Mouse (Mus musculus): ENCODE data around the gene Htr2b. TPM values are rescaled to one million over a fixed set of nuclear protein-coding genes. Genes with fewer than 3 reads are reported as not detected.

Htr2b gene
- total RNA-seq (2015) (not detected in 2 replicates), total RNA-seq (2017) (not detected in 2 replicates)

GRCm38 (mm10) chr1:86111779-86112178 is at the start of gene Htr2b:
Htr2b (minus strand) TSS chr1:86111970.
- ATAC-seq (replicated peaks; ENCODE audit: poor library complexity), result no peak

- peak; percentile 89 for ATAC-seq (replicated peaks; ENCODE audit: poor library complexity)
Measured at GRCm38 (mm10) chr1:86161061-86161460, 49.3 kb upstream of the Htr2b start.

- peak; percentile 74 for ATAC-seq (replicated peaks; ENCODE audit: poor library complexity)
Measured at GRCm38 (mm10) chr1:86160479-86160878, 48.7 kb upstream of the Htr2b start.

- ATAC-seq (replicated peaks; ENCODE audit: poor library complexity), result peak; percentile 46
Measured at GRCm38 (mm10) chr1:86160059-86160458, 48.3 kb upstream of the Htr2b start.

GRCm38 (mm10) chr1:86156595-86156994 is 44.8 kb upstream of the Htr2b start:
- no peak for ATAC-seq (replicated peaks; ENCODE audit: poor library complexity)

- no peak for ATAC-seq (replicated peaks; ENCODE audit: poor library complexity)
Measured at GRCm38 (mm10) chr1:86156075-86156474, 44.3 kb upstream of the Htr2b start.

GRCm38 (mm10) chr1:86154824-86155164 is 43.0 kb upstream of the Htr2b start:
- ATAC-seq (replicated peaks; ENCODE audit: poor library complexity), result no peak

- ATAC-seq (replicated peaks; ENCODE audit: poor library complexity), result peak; percentile 99
Measured at GRCm38 (mm10) chr1:86154133-86154823, 42.5 kb upstream of the Htr2b start, which contains the start of gene Armc9. Armc9 (plus strand) TSS chr1:86154780.

GRCm38 (mm10) chr1:86152618-86153017 is 40.8 kb upstream of the Htr2b start:
- ATAC-seq (replicated peaks; ENCODE audit: poor library complexity), result peak; percentile 32; the same call in 1 of the 2 replicates

- no peak for ATAC-seq (replicated peaks; ENCODE audit: poor library complexity)
Measured at GRCm38 (mm10) chr1:86151376-86151775, 39.6 kb upstream of the Htr2b start.

GRCm38 (mm10) chr1:86150929-86151328 is 39.2 kb upstream of the Htr2b start:
- ATAC-seq (replicated peaks; ENCODE audit: poor library complexity), result no peak

- ATAC-seq (replicated peaks; ENCODE audit: poor library complexity), result no peak
Measured at GRCm38 (mm10) chr1:86148161-86148560, 36.4 kb upstream of the Htr2b start.

- peak; percentile 50 for ATAC-seq (replicated peaks; ENCODE audit: poor library complexity)
Measured at GRCm38 (mm10) chr1:86147557-86147956, 35.8 kb upstream of the Htr2b start.

GRCm38 (mm10) chr1:86146293-86146692 is 34.5 kb upstream of the Htr2b start:
- no peak for ATAC-seq (replicated peaks; ENCODE audit: poor library complexity)

- peak; percentile 62 for ATAC-seq (replicated peaks; ENCODE audit: poor library complexity)
Measured at GRCm38 (mm10) chr1:86144001-86144944, 32.5 kb upstream of the Htr2b start.

GRCm38 (mm10) chr1:86143165-86143564 is 31.4 kb upstream of the Htr2b start:
- no peak for ATAC-seq (replicated peaks; ENCODE audit: poor library complexity)

GRCm38 (mm10) chr1:86141081-86141480 is 29.3 kb upstream of the Htr2b start:
- ATAC-seq (replicated peaks; ENCODE audit: poor library complexity), result no peak

- no peak for ATAC-seq (replicated peaks; ENCODE audit: poor library complexity)
Measured at GRCm38 (mm10) chr1:86135315-86135714, 23.5 kb upstream of the Htr2b start.

GRCm38 (mm10) chr1:86133337-86133736 is 21.6 kb upstream of the Htr2b start, which contains the start of gene Gm21972:
Gm21972 (plus strand) TSS chr1:86133637.
- no peak for ATAC-seq (replicated peaks; ENCODE audit: poor library complexity)

- ATAC-seq (replicated peaks; ENCODE audit: poor library complexity), result no peak
Measured at GRCm38 (mm10) chr1:86126036-86126435, 14.3 kb upstream of the Htr2b start.

GRCm38 (mm10) chr1:86119549-86119948 is 7.8 kb upstream of the Htr2b start:
- ATAC-seq (replicated peaks; ENCODE audit: poor library complexity), result no peak

- no peak for ATAC-seq (replicated peaks; ENCODE audit: poor library complexity)
Measured at GRCm38 (mm10) chr1:86114141-86114540, 2.4 kb upstream of the Htr2b start.
